Mouse (Mus musculus): ENCODE results near the gene Tifa.

Tifa gene

GRCm38 (mm10) chr3:127788919-127789318 is 686 bp upstream of the Tifa start:
- no peak for DNase-seq

DNA sequence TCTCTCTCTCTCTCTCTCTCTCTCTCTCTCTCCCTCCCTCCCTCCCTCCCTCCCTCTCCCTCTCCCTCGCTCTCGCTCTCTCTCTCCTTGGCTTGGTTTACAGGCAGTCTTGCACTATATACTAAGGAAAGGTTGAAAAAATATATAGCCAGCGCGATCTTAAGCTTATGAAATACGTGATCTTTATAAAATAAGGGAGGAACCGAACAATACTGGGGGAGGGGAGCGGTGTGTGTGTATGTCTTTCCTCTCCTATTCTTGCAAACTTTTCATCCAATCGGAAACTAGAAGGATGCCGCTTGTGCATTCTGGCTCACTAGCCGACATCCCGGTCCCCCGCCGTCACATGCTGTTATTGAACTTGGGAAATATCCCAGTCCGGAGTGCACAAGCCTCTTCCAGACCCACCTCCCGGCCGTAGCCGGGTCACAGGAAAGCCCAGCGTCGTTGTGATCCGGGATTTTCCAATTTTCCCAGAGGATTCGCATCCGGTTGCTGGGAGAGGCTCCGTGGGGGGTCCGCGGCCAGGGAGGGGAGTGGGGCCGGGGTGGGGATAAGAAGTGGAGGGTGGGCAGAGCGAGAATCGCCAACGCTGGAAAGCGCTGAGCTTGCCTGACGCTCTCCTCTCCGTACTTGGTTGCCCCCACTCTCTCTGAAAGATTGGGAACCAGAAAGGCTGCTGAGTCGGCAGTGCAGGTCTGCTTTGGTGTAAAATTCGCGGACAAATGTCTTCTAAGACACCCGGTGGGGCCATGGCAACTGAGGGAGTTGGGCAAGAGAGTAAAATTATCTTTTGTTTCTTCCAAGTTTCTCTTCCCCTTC is 840 bp downstream of the Tifa start:
- DNase-seq = peak; percentile 35

- no peak for DNase-seq
Observed at GRCm38 (mm10) chr3:127791056-127791483, 1.5 kb downstream of the Tifa start.

DNA sequence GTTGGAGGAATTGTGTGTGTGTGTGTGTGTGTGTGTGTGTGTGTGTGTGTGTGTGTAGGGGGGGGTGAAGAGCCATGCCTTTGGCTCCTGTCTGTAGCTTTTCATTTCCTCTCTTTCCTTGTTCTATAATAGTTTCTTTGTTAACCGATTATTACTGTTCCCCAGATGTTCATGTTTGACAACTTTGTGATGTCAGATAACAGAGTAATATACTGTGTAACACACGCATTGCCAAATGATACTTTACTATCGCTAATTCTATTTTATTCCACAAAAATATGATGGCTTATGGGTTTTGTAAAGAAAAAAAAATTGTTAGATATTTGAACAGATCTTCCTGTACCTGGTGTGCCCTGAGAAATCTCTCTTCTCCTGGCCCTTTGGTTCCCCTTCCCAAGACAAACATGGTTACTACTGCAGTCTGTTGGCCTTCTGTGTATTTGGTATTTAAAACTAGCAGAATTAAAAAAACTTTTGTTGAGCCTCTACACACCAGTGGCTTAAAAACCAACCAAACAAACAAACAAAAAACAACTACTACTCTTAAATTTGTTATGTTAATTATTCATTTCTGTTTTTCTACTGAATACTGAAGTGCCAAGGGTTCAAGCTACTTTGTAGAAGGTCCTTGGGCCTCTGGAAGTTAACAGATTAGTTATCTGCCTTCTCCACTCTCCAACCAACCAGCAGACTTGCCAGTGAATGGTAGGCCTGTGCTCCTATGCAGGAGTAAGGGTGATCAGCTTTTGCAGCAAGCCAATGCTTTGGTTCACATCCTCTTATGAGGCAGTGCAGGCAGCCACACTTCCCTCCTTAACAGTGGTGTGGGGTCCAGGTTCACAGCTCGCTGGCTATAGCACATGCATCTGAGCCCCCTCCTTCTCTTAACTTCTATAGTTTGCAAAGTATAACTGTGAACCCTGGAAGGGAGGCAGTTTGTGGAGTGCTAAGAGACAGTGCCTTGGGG is 2.3 kb downstream of the Tifa start:
- DNase-seq = no peak

DNA sequence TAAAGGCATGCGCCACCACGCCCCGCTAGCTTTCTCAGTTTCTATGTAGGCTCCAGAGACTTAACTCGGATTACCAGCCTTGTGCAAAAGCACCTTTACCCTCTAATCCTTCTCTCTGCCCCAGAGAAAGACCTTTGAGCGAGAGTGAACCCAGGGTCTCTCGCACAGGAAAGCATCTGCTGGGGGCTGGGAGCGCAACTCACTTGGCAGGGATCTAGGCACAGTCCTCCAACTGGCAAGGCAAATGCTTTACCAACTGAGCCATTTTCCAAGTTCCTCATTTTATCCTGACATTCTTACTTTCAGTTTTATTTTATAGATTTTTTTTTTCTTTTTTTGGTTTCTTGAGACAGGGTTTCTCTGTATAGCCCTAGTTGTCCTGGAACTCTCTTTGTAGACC is 3.4 kb downstream of the Tifa start:
- no peak for DNase-seq

DNA sequence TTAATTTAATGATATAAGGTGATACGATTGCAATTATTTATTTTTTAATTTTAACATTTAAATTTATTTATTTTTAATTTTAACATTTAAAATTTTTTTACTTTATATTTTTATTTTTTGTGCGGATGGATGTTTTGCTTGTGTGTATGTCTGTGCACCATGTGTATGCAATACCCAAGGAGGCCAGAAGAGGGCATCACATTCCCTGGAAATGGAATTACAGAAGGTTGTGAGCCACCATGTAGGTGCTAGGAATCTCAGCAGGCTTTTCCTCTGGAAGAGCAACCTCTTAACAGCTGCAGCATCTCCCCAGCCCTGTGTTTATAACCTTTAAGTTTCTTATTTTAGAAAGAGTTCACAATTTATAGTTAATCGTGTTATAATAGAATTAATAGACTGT is 6.2 kb downstream of the Tifa start:
- DNase-seq = no peak

DNA sequence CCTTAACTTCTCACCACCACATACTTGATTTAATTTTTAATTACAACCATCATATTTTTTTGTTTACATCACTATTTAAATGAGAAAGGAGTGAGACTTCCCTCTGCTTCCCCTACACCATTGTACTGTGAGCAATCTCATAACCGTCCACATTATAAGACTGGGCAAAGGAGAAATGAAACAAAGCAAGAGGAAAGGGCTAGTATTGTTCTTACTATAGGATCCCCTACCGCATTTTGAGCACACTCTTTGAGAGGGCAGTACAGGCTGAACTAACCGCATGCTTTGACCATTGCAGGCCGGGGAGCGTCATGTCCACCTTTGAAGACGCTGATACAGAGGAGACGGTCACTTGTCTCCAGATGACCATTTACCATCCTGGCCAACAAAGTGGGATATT is 6.7 kb downstream of the Tifa start:
- DNase-seq = no peak

GRCm38 (mm10) chr3:127801162-127801561 is 11.6 kb downstream of the Tifa start:
- DNase-seq = no peak

DNA sequence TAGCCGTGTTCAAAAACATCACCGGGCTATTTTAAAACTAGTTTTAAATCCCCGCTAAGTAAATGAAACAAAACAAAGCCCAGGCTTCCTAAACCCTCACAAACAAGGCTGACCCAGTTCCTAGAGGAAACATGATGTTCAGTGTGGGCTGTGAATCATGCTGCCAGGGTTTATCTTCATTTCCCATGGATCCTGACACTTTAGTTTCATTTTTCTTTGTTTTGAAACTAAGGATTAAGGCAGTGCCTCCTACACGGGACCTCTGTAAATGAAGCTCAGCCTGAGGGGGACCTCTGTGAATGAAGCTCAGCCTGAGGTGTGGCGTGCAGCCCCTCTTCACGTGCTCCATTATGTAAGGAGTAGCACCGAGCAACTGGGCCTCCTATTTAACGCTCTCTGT is 13.2 kb downstream of the Tifa start:
- no peak for DNase-seq

GRCm38 (mm10) chr3:127804439-127804838 is 14.8 kb downstream of the Tifa start:
- no peak for DNase-seq

DNA sequence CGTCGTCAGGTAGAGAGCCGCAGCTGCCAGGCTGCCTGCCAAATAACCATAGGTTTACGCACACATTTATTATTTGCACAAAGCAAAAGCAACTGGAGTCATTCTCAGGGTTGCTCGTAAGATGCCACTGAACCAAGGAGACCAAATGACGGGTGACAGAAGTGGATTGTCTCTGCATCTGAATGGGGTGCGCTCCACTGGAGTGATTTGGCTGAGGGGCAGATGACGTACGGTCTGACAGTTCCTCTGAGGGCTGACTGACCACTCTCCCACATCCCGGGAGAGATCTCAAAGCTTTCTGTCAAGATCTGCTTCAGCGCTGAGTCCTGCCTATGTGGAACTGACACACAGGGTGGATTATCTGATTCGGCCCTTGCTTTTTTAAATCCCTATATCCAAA is 15.5 kb downstream of the Tifa start:
- no peak for DNase-seq

DNA sequence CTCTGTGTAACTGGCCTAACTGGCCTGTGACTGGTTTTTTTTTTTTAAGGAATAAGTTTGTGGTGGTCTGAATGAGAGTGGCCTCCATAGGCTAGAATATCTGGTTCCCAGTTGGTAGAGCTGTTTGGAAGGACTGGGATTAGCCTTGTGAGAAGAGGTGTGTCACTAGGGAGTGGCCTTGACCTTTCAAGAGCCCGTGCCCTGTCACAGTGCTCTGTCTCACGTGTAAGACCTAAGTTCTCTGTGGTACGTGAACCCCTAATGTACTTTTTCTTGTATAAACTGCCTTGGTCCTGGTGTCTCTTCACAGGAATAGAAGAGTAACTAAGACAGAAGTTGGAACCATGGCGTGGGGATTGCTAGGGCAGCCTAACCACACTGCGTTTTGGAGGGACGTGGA is 16.4 kb downstream of the Tifa start:
- DNase-seq = no peak

DNA sequence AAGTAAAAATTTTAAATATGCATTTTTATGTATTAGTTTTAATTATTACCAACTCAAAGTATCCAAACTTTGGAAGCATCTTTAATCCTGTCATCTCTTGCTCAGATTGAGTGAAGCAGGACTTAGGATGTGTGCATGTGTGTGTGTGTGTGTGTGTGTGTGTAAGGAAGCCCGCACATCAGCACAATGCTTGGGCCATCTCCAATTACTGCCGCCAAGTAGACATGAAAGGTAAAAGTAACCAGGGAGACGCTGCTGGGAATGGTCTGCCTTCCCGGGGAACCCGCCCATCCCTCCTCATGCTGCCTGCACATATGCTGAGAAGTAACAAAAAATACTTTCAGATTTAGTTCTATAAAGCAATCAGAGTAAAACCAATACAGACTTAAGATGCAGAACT is 18.2 kb downstream of the Tifa start:
- no peak for DNase-seq

DNA sequence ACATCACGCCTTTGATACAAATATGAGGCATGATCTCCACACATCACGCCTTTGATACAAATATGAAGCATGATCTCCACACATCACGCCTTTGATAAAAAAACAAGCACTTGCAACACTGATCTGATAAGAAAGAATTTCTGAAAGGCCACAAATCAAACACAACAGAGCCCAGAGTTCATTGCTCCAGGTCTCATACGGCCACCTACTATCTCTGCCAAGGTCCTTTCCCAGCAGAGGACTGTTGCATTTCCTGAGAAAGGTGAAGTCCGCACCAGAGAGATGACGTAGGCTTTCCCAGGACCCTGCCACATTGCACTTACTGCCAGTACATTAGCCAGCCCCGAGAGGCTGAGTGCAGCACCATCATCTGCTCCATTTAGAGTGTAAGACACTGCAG is 19.5 kb downstream of the Tifa start:
- no peak for DNase-seq

DNA sequence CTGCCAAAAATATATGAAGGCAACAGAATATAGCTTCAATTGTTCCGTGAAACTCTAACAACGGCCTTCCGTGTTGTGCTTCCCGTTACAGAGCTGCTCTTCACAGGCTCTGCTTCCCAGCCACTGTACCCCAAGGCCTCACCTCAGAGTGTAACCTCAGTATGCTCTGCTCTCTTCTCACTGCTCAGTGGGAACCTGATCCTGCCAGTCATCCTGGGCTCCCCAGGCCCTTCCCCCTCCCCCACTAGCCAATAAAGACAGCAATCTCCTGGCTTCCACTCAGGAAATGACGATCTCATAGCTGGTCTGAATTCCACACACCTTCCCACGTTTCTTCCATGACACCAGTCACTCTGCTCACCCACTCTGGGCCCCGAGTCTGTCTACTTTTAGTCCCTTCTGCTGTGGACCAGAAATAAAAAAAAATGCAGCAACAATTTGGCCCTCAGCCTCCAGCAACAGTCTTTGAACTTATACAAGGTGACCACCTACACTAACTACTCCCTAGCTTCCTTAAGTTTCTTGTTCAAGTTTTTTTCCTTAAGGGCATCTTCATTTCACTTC is 27.6 kb downstream of the Tifa start:
- no peak for DNase-seq

DNA sequence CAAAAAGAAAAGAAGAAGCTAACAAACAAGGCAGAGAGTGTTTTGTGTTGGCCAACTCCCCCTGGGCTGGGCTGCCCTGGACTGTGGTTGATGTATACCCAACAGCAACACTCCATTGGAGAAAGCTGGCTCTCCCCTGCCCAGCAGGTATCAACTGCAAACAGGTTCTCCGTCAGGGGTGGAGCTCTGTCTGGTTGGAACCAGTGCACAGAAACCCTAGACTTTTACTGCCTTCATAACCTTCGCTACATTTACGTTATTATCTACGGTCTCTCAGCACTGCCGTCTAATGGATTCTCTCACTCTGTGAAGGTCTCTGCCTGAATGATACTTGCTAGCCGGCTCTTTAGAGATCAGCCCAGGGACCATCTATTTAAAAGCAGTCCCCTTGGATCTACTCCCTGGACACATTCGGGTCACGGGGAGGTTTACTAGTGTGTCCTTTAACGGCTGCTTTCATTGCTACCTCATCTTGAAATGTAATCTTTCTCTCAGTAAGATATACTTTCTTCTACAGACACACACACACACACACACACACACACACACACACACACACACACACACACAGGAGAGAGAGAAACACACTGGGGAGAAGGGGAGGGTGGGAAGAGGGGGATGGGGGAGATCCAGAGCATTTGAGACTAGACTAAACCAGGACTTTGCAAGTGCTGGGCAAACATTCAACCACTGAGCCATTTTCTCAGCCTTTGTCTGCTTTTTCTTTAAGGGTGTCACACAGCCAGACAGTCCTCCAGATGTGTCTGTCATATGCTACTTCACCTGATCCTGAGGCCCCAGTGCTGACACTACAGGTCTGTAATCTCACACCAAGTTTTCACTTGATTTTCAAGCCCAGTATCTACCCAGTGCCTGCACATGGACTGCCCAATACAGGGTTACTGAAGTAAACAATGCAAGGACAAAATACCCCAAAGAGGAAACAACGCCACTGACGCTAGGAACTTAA is 29.4 kb downstream of the Tifa start:
- DNase-seq = no peak

GRCm38 (mm10) chr3:127820400-127820799 is 30.8 kb downstream of the Tifa start:
- no peak for DNase-seq

DNA sequence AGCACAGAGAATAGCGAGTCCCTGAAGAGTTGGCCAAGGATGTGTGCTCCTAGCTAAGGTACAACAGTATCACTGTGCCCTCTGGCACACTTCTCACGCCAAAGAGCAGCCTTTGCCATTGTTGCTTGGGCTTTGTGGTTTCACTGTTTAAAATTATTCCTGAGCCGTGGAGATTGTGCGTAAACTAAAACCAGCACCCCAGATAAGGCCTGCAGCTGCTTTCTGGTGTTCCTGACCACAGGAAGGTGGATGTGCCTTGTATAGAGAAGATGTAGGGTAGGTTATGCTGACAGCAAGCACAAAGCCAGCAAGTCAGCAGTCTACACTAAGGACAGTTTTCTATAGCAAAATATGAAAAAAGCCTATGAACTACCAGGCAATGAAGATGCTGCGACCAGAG is 31.6 kb downstream of the Tifa start:
- no peak for DNase-seq

- peak; percentile 62 for DNase-seq
Observed at GRCm38 (mm10) chr3:127823886-127824863, 34.6 kb downstream of the Tifa start.

DNA sequence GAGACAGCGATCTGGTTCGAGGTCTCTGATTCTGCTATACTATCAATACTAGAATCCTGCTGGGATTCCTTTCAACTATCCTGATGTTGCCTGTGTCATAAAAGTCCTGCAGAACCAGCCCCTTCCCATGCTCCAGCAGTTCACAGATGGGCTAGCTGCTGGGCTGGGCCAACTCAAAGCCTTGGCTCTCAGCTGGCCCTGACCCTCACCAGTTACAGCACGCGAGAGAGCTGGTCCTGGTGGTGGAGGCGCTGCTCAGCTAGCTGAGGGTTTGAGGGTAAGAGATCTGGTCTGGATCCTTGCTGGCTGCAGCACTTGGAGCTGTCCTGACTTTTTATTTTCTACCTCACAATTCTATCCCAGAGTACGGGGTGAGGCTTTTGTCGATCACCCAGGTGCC is 36.9 kb downstream of the Tifa start:
- no peak for DNase-seq

GRCm38 (mm10) chr3:127827123-127827522 is 37.5 kb downstream of the Tifa start:
- DNase-seq = no peak
